Mouse (Mus musculus): ENCODE measurements around the gene Clic5. TPM values are rescaled to one million over a fixed set of nuclear protein-coding genes. Genes with fewer than 3 reads are reported as not detected.
A peak's percentile ranks its signal among the peaks of the same experiment; 100 is the strongest.

The Clic5 gene
- total RNA-seq, 1 experiment from 2014 or later, result 38.9 TPM

GRCm38 (mm10) chr17:44192981-44193380 lies 4.6 kb downstream of the Clic5 start:
- no peak for DNase-seq

GRCm38 (mm10) chr17:44199158-44199557 lies 10.8 kb downstream of the Clic5 start:
- no peak for DNase-seq

GRCm38 (mm10) chr17:44202952-44203351 lies 14.6 kb downstream of the Clic5 start:
- peak; percentile 42 for DNase-seq

GRCm38 (mm10) chr17:44204787-44205186 lies 16.4 kb downstream of the Clic5 start:
- DNase-seq, result no peak

- no peak for DNase-seq
Measured at GRCm38 (mm10) chr17:44205562-44205961, 17.2 kb downstream of the Clic5 start.

- DNase-seq, result no peak
Measured at GRCm38 (mm10) chr17:44208900-44209299, 20.5 kb downstream of the Clic5 start.

- no peak for DNase-seq
Measured at GRCm38 (mm10) chr17:44212960-44213619, 24.7 kb downstream of the Clic5 start.

- no peak for DNase-seq
Measured at GRCm38 (mm10) chr17:44215196-44215799, 26.9 kb downstream of the Clic5 start.

GRCm38 (mm10) chr17:44217185-44217584 lies 28.8 kb downstream of the Clic5 start:
- no peak for DNase-seq

- DNase-seq, result no peak
Measured at GRCm38 (mm10) chr17:44219943-44220342, 31.6 kb downstream of the Clic5 start.

GRCm38 (mm10) chr17:44228428-44228827 lies 40.0 kb downstream of the Clic5 start:
- no peak for DNase-seq

- DNase-seq, result peak; percentile 23
Measured at GRCm38 (mm10) chr17:44230083-44230482, 41.7 kb downstream of the Clic5 start.

GRCm38 (mm10) chr17:44239030-44239721 lies 50.8 kb downstream of the Clic5 start:
- DNase-seq, result peak; percentile 45

GRCm38 (mm10) chr17:44240742-44241141 lies 52.4 kb downstream of the Clic5 start:
- DNase-seq, result no peak

- no peak for DNase-seq
Measured at GRCm38 (mm10) chr17:44244096-44244495, 55.7 kb downstream of the Clic5 start.

GRCm38 (mm10) chr17:44244625-44245024 lies 56.2 kb downstream of the Clic5 start:
- DNase-seq, result no peak

- DNase-seq, result no peak
Measured at GRCm38 (mm10) chr17:44246153-44246700, 57.8 kb downstream of the Clic5 start.

- DNase-seq, result no peak
Measured at GRCm38 (mm10) chr17:44249544-44249943, 61.2 kb downstream of the Clic5 start.

GRCm38 (mm10) chr17:44252653-44253052 lies 64.3 kb downstream of the Clic5 start:
- no peak for DNase-seq

GRCm38 (mm10) chr17:44254698-44255097 lies 66.3 kb downstream of the Clic5 start:
- DNase-seq, result no peak

- DNase-seq, result peak; percentile 86
Measured at GRCm38 (mm10) chr17:44256583-44256982, 68.2 kb downstream of the Clic5 start.

- peak; percentile 15 for DNase-seq
Measured at GRCm38 (mm10) chr17:44259245-44259644, 70.9 kb downstream of the Clic5 start.

- DNase-seq, result peak; percentile 87
Measured at GRCm38 (mm10) chr17:44261594-44262202, 73.3 kb downstream of the Clic5 start.

All from adrenal gland, postnatal 14 days (tissue).